Mouse (Mus musculus) kidney, postnatal 0 days (tissue): ENCODE data around the gene Shc1. TPM values are rescaled to one million over a fixed set of nuclear protein-coding genes. Genes with fewer than 3 reads are reported as not detected.

ENCODE experiments used
- ATAC-seq: fragments of 200-750 bp; cut with Nextera tagmentation; replicated peaks from 2 replicates; pipeline ENCODE4 v1.8.0; 2017; ENCODE audit warnings: low read depth, moderate number of reproducible peaks, moderate TSS enrichment, moderate library complexity; ENCODE audit not compliant: low FRiP score
- DNase-seq: peaks from one replicate; pipeline ENCODE4 v3.0.0-alpha.2; 2016; ENCODE audit warnings: low spot score
- H3K27ac ChIP-seq: fragments of 300-500 bp; sonication (generic); 2 replicates; pipeline ENCODE4 v1.5.1; 2014; ENCODE audit warnings: mild to moderate bottlenecking
- H3K27me3 ChIP-seq: fragments of 300-500 bp; sonication (generic); 2 replicates; pipeline ENCODE4 v1.6.1; 2014; ENCODE audit warnings: low read length, mixed read lengths; ENCODE audit not compliant: insufficient read depth
- H3K36me3 ChIP-seq: fragments of 300-500 bp; sonication (generic); 2 replicates; pipeline ENCODE4 v1.6.1; 2014; ENCODE audit warnings: low read length, mixed read lengths; ENCODE audit not compliant: insufficient read depth
- H3K4me1 ChIP-seq: fragments of 300-500 bp; sonication (generic); replicated peaks from 2 replicates; pipeline ENCODE4 v1.6.1; 2014; ENCODE audit warnings: antibody characterized with exemption, low read length, mixed read lengths; ENCODE audit not compliant: insufficient read depth
- H3K4me2 ChIP-seq: fragments of 300-500 bp; sonication (generic); 2 replicates; pipeline ENCODE4 v1.6.1; 2014; ENCODE audit warnings: mild to moderate bottlenecking, low read length, moderate library complexity, mixed read lengths
- H3K4me3 ChIP-seq: fragments of 300-500 bp; sonication (generic); replicated peaks from 2 replicates; pipeline ENCODE4 v1.5.1; 2014; ENCODE audit warnings: low read depth, low read length
- H3K9ac ChIP-seq: fragments of 300-500 bp; sonication (generic); 2 replicates; pipeline ENCODE4 v1.6.1; 2014; ENCODE audit warnings: low read depth, low read length
- H3K9me3 ChIP-seq: fragments of 300-500 bp; sonication (generic); replicated peaks from 2 replicates; pipeline ENCODE4 v1.6.1; 2016; ENCODE audit warnings: low read length, inconsistent platforms, mixed read lengths
- CTCF ChIP-seq: IDR thresholded peaks from 2 replicates; pipeline ENCODE4 v1.5.1; 2016; ENCODE audit warnings: antibody characterized with exemption, low read depth, mild to moderate bottlenecking, moderate library complexity
- WGBS: fragments of 180-500 bp; shearing (Covaris S2); extraction: QIAGEN DNeasy Blood & Tissue Kit; methylation state at CpG from one replicate; pipeline ENCODE4 v1.1.7; 2014; 5-methylcytosine and 5-hydroxymethylcytosine counted together
- polyA plus RNA-seq: library from polyadenylated mRNA; unstranded; fragments of >200 nt; fragmentation: Nextera tagmentation; extraction: Ambion mirVana; gene quantifications from 2 replicates; pipeline ENCODE4 v1.2.1, GENCODE M21; 2015

Shc1 gene
- polyA plus RNA-seq, 1 experiment from 2014 or later: 73.2 TPM

GRCm38 (mm10) chr3:89458372-89458964, 40.2 kb downstream of the Shc1 start:
- Histone ChIP-seq H3K9ac (no peak overlapping the region; the same call in 1 of the 2 replicates), H3K4me3 (peak overlapping the region; percentile 60), H3K9me3 (no peaks in the 10 kb centered on the region), H3K27ac (0 out of 2 replicates have a peak overlapping the region, but pooled peaks have one; percentile 79), H3K4me2 (peak overlapping the region; percentile 82), H3K36me3 (no peaks in the 10 kb centered on the region), H3K4me1 (peaks cover 8% of the 10 kb centered on the region), H3K27me3 (no peaks in the 10 kb centered on the region)
- no peak for TF ChIP-seq CTCF
- DNase-seq (no peak), ATAC-seq (peak; percentile 37; the same call in 1 of the 2 replicates)
- WGBS: 40% methylated on average over 13 of the region's 13 CpGs

DNA sequence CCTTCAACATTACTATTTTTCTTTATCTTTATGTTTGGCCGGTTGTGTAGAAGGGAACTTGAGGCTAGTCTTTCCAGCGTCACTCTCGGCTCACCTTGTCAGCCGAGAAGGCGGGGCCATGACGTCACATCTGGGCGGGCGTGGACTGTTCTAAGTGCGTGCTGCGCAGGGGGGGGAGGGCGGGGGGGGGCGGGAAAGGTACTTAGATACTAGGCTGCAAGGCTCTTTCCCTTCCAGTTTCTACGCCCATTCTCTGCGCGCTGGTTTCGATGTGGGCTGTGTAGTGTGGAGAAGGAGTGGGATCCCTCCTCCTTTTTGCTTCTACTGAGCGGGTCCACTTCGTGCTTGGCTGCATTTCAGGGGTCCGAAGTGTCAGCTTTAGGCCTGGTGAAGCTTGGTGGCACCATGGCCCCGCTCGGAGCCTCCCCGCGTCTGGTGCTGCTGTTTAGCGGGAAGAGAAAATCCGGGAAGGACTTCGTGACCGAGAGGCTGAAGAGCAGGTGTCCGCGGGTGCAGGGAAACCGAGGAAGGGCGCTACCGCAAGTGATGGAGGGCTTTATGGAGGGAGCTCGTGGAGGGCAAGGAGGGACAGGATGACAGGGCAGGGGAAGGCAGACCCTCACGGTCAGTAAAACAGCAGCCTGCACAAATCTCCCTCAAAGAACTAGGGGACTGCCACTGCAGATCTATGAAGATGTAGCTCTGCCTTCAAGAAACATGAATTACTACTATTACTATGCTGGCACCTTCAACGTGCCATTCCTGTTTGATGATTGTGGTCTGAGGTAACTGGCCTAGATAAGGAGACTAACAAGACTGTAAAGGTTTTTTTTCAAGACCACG, 40.9 kb downstream of the Shc1 start:
- WGBS: under 1% methylated on average over 36 of the region's 36 CpGs
- ATAC-seq (peak; percentile 88), DNase-seq (peak; percentile 89)
- H3K4me3 ChIP-seq: peak overlapping the region; percentile 60
- no peaks in the 10 kb centered on the region for H3K36me3 ChIP-seq
- H3K9me3 ChIP-seq: no peaks in the 10 kb centered on the region
- H3K4me2 ChIP-seq: peak overlapping the region; percentile 82
- H3K9ac ChIP-seq: peak overlapping the region; percentile 70
- H3K27me3 ChIP-seq: no peaks in the 10 kb centered on the region
- peak overlapping the region; percentile 79; the same call in 1 of the 2 replicates for H3K27ac ChIP-seq
- peaks cover 8% of the 10 kb centered on the region for H3K4me1 ChIP-seq
- no peak for TF ChIP-seq CTCF

DNA sequence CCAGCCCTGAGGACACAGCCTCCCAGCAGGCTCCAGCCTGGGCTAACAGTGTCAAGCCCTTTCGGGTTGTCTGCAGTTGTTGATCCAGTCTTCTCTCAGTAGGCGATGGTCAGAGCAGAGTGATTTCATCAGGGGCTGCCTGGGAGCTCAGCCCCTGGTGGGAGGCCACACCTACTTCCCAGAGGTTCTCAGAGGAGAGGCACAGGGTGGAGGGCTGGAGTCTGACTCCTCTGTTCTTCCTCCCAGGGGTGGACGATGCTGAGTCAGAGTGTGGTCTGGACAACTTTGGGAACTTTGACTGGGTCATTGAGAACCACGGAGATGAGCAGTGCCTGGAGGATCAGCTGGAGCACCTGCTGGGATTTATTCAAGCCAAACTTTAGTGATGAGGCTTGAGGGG, 50.0 kb downstream of the Shc1 start:
- no peak for DNase-seq
- peaks cover 3% of the 10 kb centered on the region; the same call in 1 of the 2 replicates for H3K36me3 ChIP-seq
- 62% methylated on average over 4 of the region's 4 CpGs for WGBS
- no peaks in the 10 kb centered on the region for H3K9me3 ChIP-seq
- no peaks in the 10 kb centered on the region for H3K4me1 ChIP-seq
- H3K4me3 ChIP-seq: no peak overlapping the region
- no peak overlapping the region for H3K27ac ChIP-seq
- no peak for TF ChIP-seq CTCF
- no peaks in the 10 kb centered on the region for H3K27me3 ChIP-seq
- no peak overlapping the region for H3K4me2 ChIP-seq
- no peak for ATAC-seq
- H3K9ac ChIP-seq: no peak overlapping the region

GRCm38 (mm10) chr3:89472280-89472679, 54.0 kb downstream of the Shc1 start:
- H3K4me1 ChIP-seq: no peaks in the 10 kb centered on the region
- H3K36me3 ChIP-seq: peaks cover 3% of the 10 kb centered on the region; the same call in 1 of the 2 replicates
- H3K9ac ChIP-seq: no peak overlapping the region
- WGBS: 83% methylated on average over 7 of the region's 7 CpGs
- H3K4me2 ChIP-seq: no peak overlapping the region
- DNase-seq (no peak), ATAC-seq (no peak)
- H3K9me3 ChIP-seq: no peaks in the 10 kb centered on the region
- no peak overlapping the region for H3K27ac ChIP-seq
- no peak overlapping the region for H3K4me3 ChIP-seq
- no peaks in the 10 kb centered on the region for H3K27me3 ChIP-seq
- no peak for TF ChIP-seq CTCF

DNA sequence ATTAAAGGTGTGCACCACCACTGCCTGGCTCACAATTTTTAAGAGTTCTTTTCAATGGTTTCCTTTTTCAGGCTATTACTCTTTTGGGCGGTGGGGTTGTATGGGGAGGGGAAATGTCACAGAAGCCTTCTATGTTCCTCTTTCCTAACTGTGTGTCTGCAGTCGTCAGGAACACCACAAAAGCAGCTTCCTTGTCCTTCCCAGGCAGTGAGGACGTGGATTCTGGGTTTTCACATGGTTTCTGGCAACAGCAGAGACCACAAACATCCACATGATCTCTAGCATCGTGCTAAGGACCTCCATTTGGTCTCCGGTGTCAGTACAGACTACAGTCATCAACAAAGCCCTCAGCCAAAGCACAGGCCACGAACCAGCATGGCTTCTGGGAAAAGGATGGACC, 55.6 kb downstream of the Shc1 start:
- 73% methylated on average over 6 of the region's 6 CpGs for WGBS
- Histone ChIP-seq H3K4me2 (no peak overlapping the region), H3K9ac (no peak overlapping the region), H3K4me3 (no peak overlapping the region), H3K27me3 (no peaks in the 10 kb centered on the region), H3K36me3 (no peaks in the 10 kb centered on the region; the same call in 1 of the 2 replicates), H3K4me1 (no peaks in the 10 kb centered on the region), H3K27ac (no peak overlapping the region), H3K9me3 (no peaks in the 10 kb centered on the region)
- no peak for TF ChIP-seq CTCF
- ATAC-seq (no peak), DNase-seq (no peak)

DNA sequence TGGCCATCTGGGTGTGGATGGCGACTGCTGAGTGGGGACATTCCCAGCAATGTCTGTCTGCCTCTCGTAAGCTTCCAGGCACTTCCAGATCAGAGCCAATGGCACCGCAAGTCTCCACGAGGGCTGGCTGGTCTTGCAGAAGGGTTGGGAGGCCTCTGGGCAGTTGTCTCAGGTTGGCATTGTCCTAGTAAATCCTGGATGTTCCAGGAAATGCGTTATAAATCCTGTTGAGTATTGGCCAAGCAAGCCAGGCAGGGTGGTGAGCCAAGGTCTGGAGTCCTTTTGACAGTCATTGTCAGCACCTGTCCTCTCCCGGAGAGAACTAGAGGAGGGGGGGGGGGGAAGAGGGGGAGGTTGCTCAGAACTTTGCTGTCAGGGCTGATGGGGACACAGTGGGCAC, 60.8 kb downstream of the Shc1 start:
- H3K9me3 ChIP-seq: no peaks in the 10 kb centered on the region
- 69% methylated on average over 6 of the region's 6 CpGs for WGBS

More for the DNA sequence above, 60.8 kb downstream of the Shc1 start:
- ATAC-seq (no peak), DNase-seq (no peak)
- no peak overlapping the region for H3K4me3 ChIP-seq
- no peaks in the 10 kb centered on the region for H3K4me1 ChIP-seq
- no peaks in the 10 kb centered on the region for H3K36me3 ChIP-seq
- no peaks in the 10 kb centered on the region for H3K27me3 ChIP-seq
- no peak overlapping the region for H3K4me2 ChIP-seq
- TF ChIP-seq CTCF: no peak
- no peak overlapping the region for H3K9ac ChIP-seq
- no peak overlapping the region for H3K27ac ChIP-seq

Other genes starting within 250 kb of the Shc1 start
- gene Scamp3, start 241.0 kb upstream of the Shc1 start, polyA plus RNA-seq: 107 and 115 TPM in 2 replicates
- gene Fam189b, start 235.3 kb upstream of the Shc1 start, polyA plus RNA-seq: 23.5 and 24.1 TPM in 2 replicates
- 53.6 and 56.0 TPM in 2 replicates for gene Gba, start 215.5 kb upstream of the Shc1 start, polyA plus RNA-seq
- gene Thbs3, start 203.3 kb upstream of the Shc1 start, polyA plus RNA-seq: 10.4 and 12.1 TPM in 2 replicates
- gene Mtx1, start 191.4 kb upstream of the Shc1 start, polyA plus RNA-seq: 200 and 218 TPM in 2 replicates
- 42.8 and 49.5 TPM in 2 replicates for gene Muc1, start 189.4 kb upstream of the Shc1 start, polyA plus RNA-seq
- 328 and 371 TPM in 2 replicates for gene Krtcap2, start 172.5 kb upstream of the Shc1 start, polyA plus RNA-seq
- gene Trim46, start 172.1 kb upstream of the Shc1 start, polyA plus RNA-seq: 2.7 and 3.7 TPM in 2 replicates
- gene Dpm3, start 159.1 kb upstream of the Shc1 start, polyA plus RNA-seq: 148 and 182 TPM in 2 replicates
- 75.8 and 82.2 TPM in 2 replicates for gene Slc50a1, start 147.9 kb upstream of the Shc1 start, polyA plus RNA-seq
- gene Efna1, start 137.3 kb upstream of the Shc1 start, polyA plus RNA-seq: 79.5 and 83.5 TPM in 2 replicates
- gene Efna3, start 95.5 kb upstream of the Shc1 start, polyA plus RNA-seq: 4.2 and 6.1 TPM in 2 replicates
- gene Efna4, start 80.4 kb upstream of the Shc1 start, polyA plus RNA-seq: 24.4 and 25.4 TPM in 2 replicates
- gene Adam15, start 68.4 kb upstream of the Shc1 start, polyA plus RNA-seq: 85.4 and 90.7 TPM in 2 replicates
- gene Dcst2, start 56.5 kb upstream of the Shc1 start, polyA plus RNA-seq: 0.57 and 0.62 TPM in 2 replicates
- gene Dcst1, start 53.2 kb upstream of the Shc1 start, polyA plus RNA-seq: 6.2 TPM in 2 replicates
- 4.3 TPM in 2 replicates for gene Zbtb7b, start 23.7 kb upstream of the Shc1 start, polyA plus RNA-seq
- gene Lenep, start 15.7 kb upstream of the Shc1 start, polyA plus RNA-seq: 0.16 TPM in 1 of 2 replicates, not detected in the other
- gene Flad1, start 6.6 kb upstream of the Shc1 start, polyA plus RNA-seq: 28.8 and 29.8 TPM in 2 replicates
- 315 and 326 TPM in 2 replicates for gene Cks1b, start 60 bp upstream of the Shc1 start, polyA plus RNA-seq
- gene Pygo2, start 11.8 kb downstream of the Shc1 start, polyA plus RNA-seq: 29.2 and 30.3 TPM in 2 replicates
- 65.2 and 67.1 TPM in 2 replicates for gene Pbxip1, start 18.3 kb downstream of the Shc1 start, polyA plus RNA-seq
- gene Pmvk, start 36.1 kb downstream of the Shc1 start, polyA plus RNA-seq: 52.7 and 54.5 TPM in 2 replicates
- 1.4 and 1.6 TPM in 2 replicates for gene Kcnn3, start 101.7 kb downstream of the Shc1 start, polyA plus RNA-seq